In the genomic region with DNA sequence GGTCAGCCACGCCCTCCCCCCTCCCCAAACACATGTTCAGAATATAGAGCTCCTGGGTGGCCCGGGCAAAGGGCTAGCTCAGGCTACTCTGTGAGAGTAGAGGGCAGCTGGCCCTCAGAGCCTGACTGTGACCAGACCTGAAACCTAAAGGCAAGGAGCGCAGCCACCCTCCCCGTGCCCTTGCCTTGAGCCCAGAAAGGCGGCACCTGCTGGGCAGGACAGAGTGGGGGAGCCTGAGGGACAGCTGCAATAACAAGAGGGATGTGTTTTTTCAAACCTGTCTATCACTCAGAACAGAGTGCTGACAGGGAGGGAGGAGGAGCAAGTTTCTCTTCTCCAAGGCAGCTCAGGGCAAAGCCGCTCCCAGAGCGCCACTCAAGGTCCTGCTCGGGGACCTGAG, we compare ENCODE assay signal across 31 mouse cellular contexts. TPM values are rescaled to one million over a fixed set of nuclear protein-coding genes. Genes with fewer than 3 reads are reported as not detected.
DNase-seq lines count a peak whose midpoint lies in the region; ATAC-seq and TF ChIP-seq lines count a peak whose summit lies in the region.
"Had no signal": no experiment of that assay in that cellular context is flagged by ENCODE, and none has a peak within 500 bp of the region (broad histone marks: within the 10 kb centered on the region; RNA-seq: fewer than 3 reads in every experiment).

No protein-coding gene starts in this region.

- peak; percentile 38 for DNase-seq in embryo, embryonic 10 days (ENCODE audit: low spot score)
- DNase-seq in embryo, embryonic 11 days = no peak
- DNase-seq in heart, postnatal 0 days (ENCODE audit: low spot score) = peak; percentile 14
- no peak for DNase-seq in heart, adult 2 months
- DNase-seq in layer of hippocampus, adult 11-12 months (ENCODE audit: low spot score) = no peak
- DNase-seq: adrenal gland, adult 8-10 months; cerebellum, adult 11 months; cerebellum, adult 9-10 months; gastrocnemius, postnatal 14 days; heart, postnatal 4 days; kidney, adult 11 months; kidney, postnatal 36 days; liver; lung, adult 2 months; lung, postnatal 10 days; midbrain, embryonic 14.5 days; right cerebral cortex, postnatal 4 days had no signal

- no peak overlapping the region for H3K27ac ChIP-seq in heart, postnatal 0 days (ENCODE audit: low read depth)
- no peak overlapping the region for H3K27ac ChIP-seq in heart, adult 2 months
- no peak overlapping the region for H3K27ac ChIP-seq in limb, embryonic 15.5 days
- H3K27ac ChIP-seq: forebrain, embryonic 10.5 days; heart, embryonic 15.5 days; hindbrain, embryonic 15.5 days; liver, embryonic 14.5 days; macrophage; neural tube, embryonic 12.5 days had no signal

- no peaks in the 10 kb centered on the region for H3K79me2 ChIP-seq in heart, adult 2 months (replicated peaks; ENCODE audit: control insufficient read depth, insufficient read depth, low read length)
- no peaks in the 10 kb centered on the region for H3K79me2 ChIP-seq in C2C12 (ENCODE audit: control insufficient read depth, insufficient read depth)

- H3K4me1 ChIP-seq in heart, postnatal 0 days (ENCODE audit: control insufficient read depth, insufficient read depth) = 0 out of 2 replicates have a peak, but pooled peaks cover 1% of the 10 kb centered on the region
- no peaks in the 10 kb centered on the region for H3K4me1 ChIP-seq in heart, adult 2 months (ENCODE audit: control insufficient read depth, insufficient read depth, low read length)
- H3K4me1 ChIP-seq in limb, embryonic 15.5 days = peaks cover 5% of the 10 kb centered on the region
- H3K4me1 ChIP-seq: hindbrain, embryonic 15.5 days; neural tube, embryonic 12.5 days had no signal

- H3K9ac ChIP-seq in heart, postnatal 0 days (replicated peaks; ENCODE audit: low read depth, low read length) = no peak overlapping the region
- H3K9ac ChIP-seq in heart, adult 2 months (ENCODE audit: low read depth, low read length) = no peak overlapping the region
- no peak overlapping the region for H3K9ac ChIP-seq in limb, embryonic 15.5 days
- H3K9ac ChIP-seq: heart, embryonic 15.5 days; hindbrain, embryonic 15.5 days; liver, embryonic 14.5 days; neural tube, embryonic 12.5 days had no signal

- TF ChIP-seq POLR2A in heart, adult 2 months (IDR thresholded peaks at IDR 0.05; ENCODE audit: insufficient read depth, low read depth, low read length) = no peak

- no peaks in the 10 kb centered on the region for H3K27me3 ChIP-seq in heart, postnatal 0 days (ENCODE audit: control insufficient read depth, insufficient read depth, low read length)
- no peaks in the 10 kb centered on the region for H3K27me3 ChIP-seq in heart, adult 2 months (ENCODE audit: control insufficient read depth, insufficient read depth, low read length)
- H3K27me3 ChIP-seq in C2C12 (ENCODE audit: control insufficient read depth, insufficient read depth, insufficient read length) = peaks cover 18% of the 10 kb centered on the region
- H3K27me3 ChIP-seq in limb, embryonic 15.5 days = no peaks in the 10 kb centered on the region
- H3K27me3 ChIP-seq: heart, embryonic 15.5 days; hindbrain, embryonic 15.5 days; neural tube, embryonic 12.5 days had no signal

- H3K4me3 ChIP-seq in heart, postnatal 0 days (ENCODE audit: low read depth, low read length) = no peak overlapping the region
- no peak overlapping the region for H3K4me3 ChIP-seq in heart, adult 2 months
- no peak overlapping the region for H3K4me3 ChIP-seq in C2C12 (ENCODE audit: insufficient read depth, poor library complexity, severe bottlenecking)
- no peak overlapping the region for H3K4me3 ChIP-seq in limb, embryonic 15.5 days
- H3K4me3 ChIP-seq: forebrain, embryonic 10.5 days; heart, embryonic 15.5 days; hindbrain, embryonic 15.5 days; neural tube, embryonic 12.5 days had no signal

- TF ChIP-seq EP300 in heart, postnatal 0 days (IDR thresholded peaks at IDR 0.05; ENCODE audit: low read depth) = no peak
- no peak for TF ChIP-seq EP300 in heart, adult 2 months (IDR thresholded peaks at IDR 0.05; ENCODE audit: insufficient read depth, low read depth, low read length)

- H3K79me3 ChIP-seq in C2C12 (ENCODE audit: low read depth) = no peaks in the 10 kb centered on the region

- H3K9me3 ChIP-seq in heart, postnatal 0 days (replicated peaks; ENCODE audit: control insufficient read depth, low read length) = no peaks in the 10 kb centered on the region
- no peaks in the 10 kb centered on the region for H3K9me3 ChIP-seq in limb, embryonic 15.5 days
- H3K9me3 ChIP-seq: forebrain, embryonic 10.5 days; G1E; heart, embryonic 15.5 days; hindbrain, embryonic 15.5 days; neural tube, embryonic 12.5 days had no signal

- intact Hi-C loops in heart, adult 2 months (cut with DNase I) = no loop called here

- no peak overlapping the region for H3ac ChIP-seq in C2C12 (ENCODE audit: control insufficient read depth, insufficient read length, low read depth)

- 54% methylated on average over 8 of the region's 8 CpGs for WGBS in heart, postnatal 0 days
- 60% methylated on average over 8 of the region's 8 CpGs for WGBS in heart, adult 2 months
- WGBS in limb, embryonic 15.5 days = 64% methylated on average over 8 of the region's 8 CpGs

- no peaks in the 10 kb centered on the region for H3K36me3 ChIP-seq in heart, postnatal 0 days (replicated peaks; ENCODE audit: control insufficient read depth, insufficient read depth, low read length)
- no peaks in the 10 kb centered on the region for H3K36me3 ChIP-seq in heart, adult 2 months (ENCODE audit: control insufficient read depth, insufficient read depth, low read length)
- H3K36me3 ChIP-seq in C2C12 (ENCODE audit: control insufficient read depth, insufficient read depth) = no peaks in the 10 kb centered on the region
- no peaks in the 10 kb centered on the region for H3K36me3 ChIP-seq in limb, embryonic 15.5 days
- H3K36me3 ChIP-seq: forebrain, embryonic 10.5 days; G1E; heart, embryonic 15.5 days; hindbrain, embryonic 15.5 days; neural tube, embryonic 12.5 days had no signal

- ATAC-seq in heart, postnatal 0 days (ENCODE audit: insufficient read depth, low read depth) = no peak
- ATAC-seq in limb, embryonic 15.5 days (ENCODE audit: insufficient number of reproducible peaks, low FRiP score, low TSS enrichment, low read depth) = peak; percentile 45; the same call in 1 of the 2 replicates
- no peak for ATAC-seq in monocyte, adult 5-6 weeks (replicated peaks; ENCODE audit: insufficient number of reproducible peaks, low FRiP score, low TSS enrichment, poor library complexity, severe bottlenecking)
- ATAC-seq: forebrain, embryonic 16.5 days; inflammation-experienced regulatory T-cells, adult 6 months had no signal

- no peak overlapping the region for H3K4me2 ChIP-seq in heart, postnatal 0 days (ENCODE audit: low read depth, low read length)
- H3K4me2 ChIP-seq in limb, embryonic 15.5 days = no peak overlapping the region
- H3K4me2 ChIP-seq: heart, embryonic 15.5 days; hindbrain, embryonic 15.5 days; neural tube, embryonic 12.5 days had no signal

- TF ChIP-seq CTCF in heart, postnatal 0 days (IDR thresholded peaks at IDR 0.05; ENCODE audit: low read depth) = no peak
- no peak for TF ChIP-seq CTCF in heart, adult 2 months (IDR thresholded peaks at IDR 0.05)
- TF ChIP-seq CTCF in C2C12 (IDR thresholded peaks at IDR 0.05; ENCODE audit: control insufficient read depth, insufficient read depth, insufficient read length) = no peak

TF ChIP-seq in C2C12, 6 proteins besides CTCF, POLR2A, EP300 and RAD21:
- TF ChIP-seq MAX (IDR thresholded peaks at IDR 0.05) (no peak), MYOD1 (IDR thresholded peaks at IDR 0.05; ENCODE audit: control insufficient read depth, insufficient read length, low read depth) (peak; percentile 65)

RNA-seq across cellular contexts. Expression of a gene that starts 15.0 kb away (rescaled TPM):
- total RNA-seq in heart, postnatal 0 days (2014; rRNA removed; ENCODE audit: low replicate concordance) = 0.12 and 0.27 TPM in 2 replicates
- 0.80 and 0.82 TPM in 2 replicates for polyA plus RNA-seq in heart, postnatal 0 days (2015; fragmentation: Nextera tagmentation; extraction: Ambion mirVana)
- 1 to 10 TPM in 1 of 2 experiments, under 1 TPM in 1; 0.61 to 1.5 TPM for total RNA-seq in heart, adult 2 months (2021)
- 1.4 and 1.6 TPM in 2 replicates for polyA plus RNA-seq in heart, adult 2 months (2012; rRNA removed)
- 0.40 TPM for polyA plus RNA-seq in C2C12 (2012; fragmentation: generic; extraction: Trizol)
- 7.8 and 15.1 TPM in 2 replicates for polyA plus RNA-seq in limb, embryonic 15.5 days (2015; fragmentation: Nextera tagmentation; extraction: Ambion mirVana)
- not detected in 3 replicates for total RNA-seq in monocyte, adult 5-6 weeks (2017)
- total RNA-seq: megakaryocyte-erythroid progenitor cell, adult 5-6 weeks had no signal
- polyA plus RNA-seq: G1E; inflammation-experienced regulatory T-cells, adult 6 months had no signal

RNA-seq across cellular contexts. Expression of a gene that starts 46.5 kb away (rescaled TPM):
- not detected in 2 replicates for total RNA-seq in heart, postnatal 0 days (2014; rRNA removed; ENCODE audit: low replicate concordance)
- not detected in 2 replicates for polyA plus RNA-seq in heart, postnatal 0 days (2015; fragmentation: Nextera tagmentation; extraction: Ambion mirVana)
- under 1 TPM; 0.30 to 0.42 TPM for total RNA-seq in heart, adult 2 months (2021)
- 0.15 and 0.23 TPM in 2 replicates for polyA plus RNA-seq in heart, adult 2 months (2012; rRNA removed)
- 0.04 TPM for polyA plus RNA-seq in C2C12 (2012; fragmentation: generic; extraction: Trizol)
- polyA plus RNA-seq in limb, embryonic 15.5 days (2015; fragmentation: Nextera tagmentation; extraction: Ambion mirVana) = 1.0 and 1.1 TPM in 2 replicates
- total RNA-seq in monocyte, adult 5-6 weeks (2017) = not detected in 3 replicates
- total RNA-seq: megakaryocyte-erythroid progenitor cell, adult 5-6 weeks had no signal
- polyA plus RNA-seq: forebrain, embryonic 10.5 days; forebrain, embryonic 16.5 days; G1E; hindbrain, embryonic 15.5 days; inflammation-experienced regulatory T-cells, adult 6 months; kidney, embryonic 14.5 days; macrophage; midbrain, embryonic 14.5 days; neural tube, embryonic 12.5 days had no signal

Comparison
In these comparisons a context has a peak if more than half of its experiments do, and no peak if none do; other contexts are left out.
1. DNase-seq: peak in embryo, embryonic 10 days (single experiment) and heart, postnatal 0 days (single experiment); none in embryo, embryonic 11 days (single experiment), heart, adult 2 months (0 of 2) and layer of hippocampus, adult 11-12 months (single experiment).